Mouse (Mus musculus) embryonic facial prominence, embryonic 11.5 days (tissue): ENCODE results near the gene Ush2a. TPM values are rescaled to one million over a fixed set of nuclear protein-coding genes. Genes with fewer than 3 reads are reported as not detected.
A peak's percentile ranks its signal among the peaks of the same experiment; 100 is the strongest.

Source experiments
- ATAC-seq: fragments of 200-750 bp; cut with Nextera tagmentation; replicated peaks from 2 replicates; pipeline ENCODE4 v1.8.0; 2017; ENCODE audit warnings: low read depth; ENCODE audit not compliant: insufficient number of reproducible peaks, low FRiP score, low TSS enrichment
- DNase-seq: peaks from one replicate; pipeline ENCODE4 v3.0.0-alpha.2; 2015; ENCODE audit warnings: low spot score
- H3K27ac ChIP-seq: fragments of 300-500 bp; sonication (generic); replicated peaks from 2 replicates; pipeline ENCODE4 v1.5.1; 2014; ENCODE audit warnings: mild to moderate bottlenecking, low read depth, low read length, control low read depth
- H3K27me3 ChIP-seq: fragments of 300-500 bp; sonication (generic); 2 replicates; pipeline ENCODE4 v1.6.1; 2014; ENCODE audit warnings: mild to moderate bottlenecking, low read length, moderate library complexity, mixed read lengths; ENCODE audit not compliant: control insufficient read depth, insufficient read depth
- H3K36me3 ChIP-seq: fragments of 300-500 bp; sonication (generic); replicated peaks from 2 replicates; pipeline ENCODE4 v1.6.1; 2014; ENCODE audit warnings: low read depth, mild to moderate bottlenecking, low read length, moderate library complexity, mixed read lengths; ENCODE audit not compliant: control insufficient read depth, insufficient read depth
- H3K4me1 ChIP-seq: fragments of 300-500 bp; sonication (generic); 2 replicates; pipeline ENCODE4 v1.6.1; 2014; ENCODE audit warnings: low read length, mixed read lengths; ENCODE audit not compliant: control insufficient read depth, insufficient read depth
- H3K4me2 ChIP-seq: fragments of 300-500 bp; sonication (generic); 2 replicates; pipeline ENCODE4 v1.6.1; 2014; ENCODE audit warnings: low read depth, mild to moderate bottlenecking, control low read depth, low read length, moderate library complexity
- H3K4me3 ChIP-seq: fragments of 300-500 bp; sonication (generic); 2 replicates; pipeline ENCODE4 v1.5.1; 2014; ENCODE audit warnings: low read depth, low read length, control low read depth
- H3K9ac ChIP-seq: fragments of 300-500 bp; sonication (generic); replicated peaks from 2 replicates; pipeline ENCODE4 v1.6.1; 2014; ENCODE audit warnings: mild to moderate bottlenecking, control low read depth, low read length
- H3K9me3 ChIP-seq: fragments of 300-500 bp; sonication (generic); replicated peaks from 2 replicates; pipeline ENCODE4 v1.6.1; 2016; ENCODE audit warnings: mild to moderate bottlenecking, low read length, inconsistent platforms, mixed read lengths; ENCODE audit not compliant: control insufficient read depth
- WGBS: fragments of 180-500 bp; shearing (Covaris S2); extraction: QIAGEN DNeasy Blood & Tissue Kit; methylation state at CpG from one replicate; pipeline ENCODE4 v1.1.7; 2014; 5-methylcytosine and 5-hydroxymethylcytosine counted together
- polyA plus RNA-seq: library from polyadenylated mRNA; unstranded; fragments of >200 nt; fragmentation: Nextera tagmentation; extraction: Ambion mirVana; gene quantifications from 2 replicates; pipeline ENCODE4 v1.2.1, GENCODE M21; 2014

Gene Ush2a
- 0.07 TPM in 1 of 2 replicates, not detected in the other for polyA plus RNA-seq

GRCm38 (mm10) chr1:188261903-188262682, at the start of gene Ush2a:
Gene Ush2a (plus strand): TSS chr1:188262023.
- Histone ChIP-seq H3K4me2 (no peak within 1 kb of the TSS), H3K9ac (no peak within 1 kb of the TSS), H3K36me3 (no peaks in the 10 kb centered on the region), H3K27me3 (no peaks in the 10 kb centered on the region), H3K4me3 (no peak within 1 kb of the TSS), H3K4me1 (no peaks in the 10 kb centered on the region), H3K9me3 (no peaks in the 10 kb centered on the region), H3K27ac (no peak within 1 kb of the TSS)
- DNase-seq (no peak), ATAC-seq (peak; percentile 49; the same call in 1 of the 2 replicates)
- WGBS: 63% methylated on average over 10 of the region's 10 CpGs

- ATAC-seq (no peak), DNase-seq (no peak)
- Histone ChIP-seq H3K9ac (no peak overlapping the region), H3K4me1 (no peaks in the 10 kb centered on the region), H3K4me2 (no peak overlapping the region), H3K9me3 (no peaks in the 10 kb centered on the region), H3K27me3 (no peaks in the 10 kb centered on the region), H3K4me3 (no peak overlapping the region), H3K36me3 (no peaks in the 10 kb centered on the region), H3K27ac (no peak overlapping the region)
- 53% methylated on average over 10 of the region's 10 CpGs for WGBS
Measured at GRCm38 (mm10) chr1:188214885-188215611, 46.8 kb upstream of the Ush2a start.

- H3K27me3 ChIP-seq: no peaks in the 10 kb centered on the region
- ATAC-seq (no peak), DNase-seq (no peak)
- no peaks in the 10 kb centered on the region for H3K9me3 ChIP-seq
- no peaks in the 10 kb centered on the region for H3K36me3 ChIP-seq
- no peak overlapping the region for H3K27ac ChIP-seq
- H3K4me2 ChIP-seq: no peak overlapping the region
- no peaks in the 10 kb centered on the region for H3K4me1 ChIP-seq
- 87% methylated on average over 4 of the region's 4 CpGs for WGBS
- no peak overlapping the region for H3K4me3 ChIP-seq
- H3K9ac ChIP-seq: no peak overlapping the region
Measured at GRCm38 (mm10) chr1:188221226-188221792, 40.5 kb upstream of the Ush2a start.

DNA sequence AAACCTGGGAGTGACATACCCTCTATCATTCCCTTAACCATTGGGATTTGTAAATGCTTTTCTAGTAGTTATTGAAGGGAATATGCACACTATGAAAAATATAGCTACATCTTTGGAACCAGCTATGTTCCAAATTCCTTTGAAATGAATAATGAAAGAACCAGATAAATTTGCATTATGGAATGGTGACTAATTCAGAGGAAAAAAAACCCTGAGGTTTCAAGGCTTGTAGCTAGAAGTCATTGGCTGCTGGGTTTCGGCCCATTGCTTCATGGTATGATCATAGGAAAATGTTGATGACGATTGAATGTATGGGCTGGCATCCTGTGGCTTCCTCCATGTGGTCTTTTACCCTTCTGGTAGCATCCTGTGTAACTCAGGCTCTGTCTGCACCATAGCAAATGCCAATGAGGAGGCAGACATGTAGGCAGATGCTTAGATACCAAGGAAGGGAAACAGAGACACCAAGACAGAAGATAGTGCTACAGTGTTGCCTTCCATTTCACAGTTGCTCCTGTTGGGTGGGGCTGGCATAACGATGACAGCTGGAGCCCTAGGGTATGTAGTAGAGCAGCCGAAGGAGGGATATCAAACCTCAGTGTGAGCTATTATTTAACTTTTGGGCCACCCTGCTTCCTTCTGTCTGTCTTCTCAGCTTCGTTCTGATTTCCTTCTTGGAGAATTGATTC, 28.6 kb upstream of the Ush2a start:
- Histone ChIP-seq H3K9me3 (no peaks in the 10 kb centered on the region), H3K36me3 (no peaks in the 10 kb centered on the region), H3K27me3 (no peaks in the 10 kb centered on the region), H3K27ac (no peak overlapping the region), H3K4me2 (no peak overlapping the region), H3K4me3 (no peak overlapping the region), H3K9ac (no peak overlapping the region), H3K4me1 (no peaks in the 10 kb centered on the region)
- WGBS: 82% methylated on average over 5 of the region's 5 CpGs
- DNase-seq (no peak), ATAC-seq (no peak)

GRCm38 (mm10) chr1:188238636-188239035, 23.2 kb upstream of the Ush2a start:
- no peak overlapping the region for H3K4me3 ChIP-seq
- no peaks in the 10 kb centered on the region for H3K9me3 ChIP-seq
- DNase-seq: no peak
- H3K27me3 ChIP-seq: no peaks in the 10 kb centered on the region
- no peaks in the 10 kb centered on the region for H3K4me1 ChIP-seq
- no peak overlapping the region for H3K27ac ChIP-seq
- no peaks in the 10 kb centered on the region for H3K36me3 ChIP-seq
- no peak overlapping the region for H3K9ac ChIP-seq
- H3K4me2 ChIP-seq: no peak overlapping the region
- no peak for ATAC-seq

DNA sequence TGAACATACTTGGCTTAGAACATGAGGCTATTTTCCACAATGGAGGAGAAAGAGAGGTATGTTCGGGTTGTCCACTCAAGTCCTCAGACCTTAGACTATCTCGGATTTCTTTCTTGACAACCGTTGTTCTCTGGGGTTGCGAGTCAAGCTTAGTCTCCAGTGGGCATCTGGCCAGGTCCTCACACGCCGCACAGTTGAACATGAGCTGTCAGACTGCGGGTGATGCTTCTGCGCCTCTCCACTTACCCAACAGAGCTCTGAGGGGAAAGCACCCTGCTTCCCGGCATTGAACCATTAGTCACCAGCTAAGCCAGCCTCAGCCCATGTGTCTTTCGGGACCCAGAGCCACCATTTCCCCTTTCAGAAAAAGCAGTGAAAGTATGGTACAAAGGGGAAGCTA, 20.1 kb upstream of the Ush2a start:
- H3K4me1 ChIP-seq: no peaks in the 10 kb centered on the region
- H3K4me2 ChIP-seq: no peak overlapping the region
- no peaks in the 10 kb centered on the region for H3K36me3 ChIP-seq
- no peak overlapping the region for H3K4me3 ChIP-seq
- H3K9me3 ChIP-seq: no peaks in the 10 kb centered on the region
- no peak for ATAC-seq
- H3K27me3 ChIP-seq: no peaks in the 10 kb centered on the region
- no peak for DNase-seq
- H3K27ac ChIP-seq: no peak overlapping the region
- H3K9ac ChIP-seq: no peak overlapping the region
- WGBS: 93% methylated on average over 10 of the region's 10 CpGs

GRCm38 (mm10) chr1:188257500-188257899, 4.3 kb upstream of the Ush2a start:
- H3K36me3 ChIP-seq: no peaks in the 10 kb centered on the region
- no peak overlapping the region for H3K4me2 ChIP-seq
- DNase-seq (no peak), ATAC-seq (no peak)
- no peaks in the 10 kb centered on the region for H3K4me1 ChIP-seq
- WGBS: 87% methylated on average over 7 of the region's 7 CpGs
- no peak overlapping the region for H3K4me3 ChIP-seq
- H3K9me3 ChIP-seq: no peaks in the 10 kb centered on the region
- no peak overlapping the region for H3K27ac ChIP-seq
- no peaks in the 10 kb centered on the region for H3K27me3 ChIP-seq
- H3K9ac ChIP-seq: no peak overlapping the region
